21 mouse cellular contexts compared by ENCODE assay signal in the genomic region with DNA sequence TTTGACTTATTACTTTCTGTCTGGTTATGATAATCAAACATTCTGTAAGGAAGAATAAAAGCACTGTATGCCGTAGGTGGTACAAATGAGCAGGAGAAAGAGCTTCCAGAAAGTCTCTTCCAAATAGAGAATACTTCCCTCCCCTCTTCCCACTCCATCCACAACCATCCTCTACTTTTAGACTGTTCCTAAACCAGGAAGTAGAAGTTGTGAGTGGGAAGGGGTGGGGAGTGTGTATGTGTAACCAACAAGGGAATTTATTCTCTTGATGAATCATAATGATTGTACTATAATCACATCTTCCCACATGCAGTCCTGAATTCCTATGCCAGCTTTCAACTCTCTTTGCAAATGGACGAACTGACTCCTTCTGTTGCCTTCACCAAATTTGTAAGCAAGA.
DNase-seq lines count a peak whose midpoint lies in the region; ATAC-seq and TF ChIP-seq lines count a peak whose summit lies in the region.
"Had no signal": no experiment of that assay in that cellular context is flagged by ENCODE, and none has a peak within 500 bp of the region (broad histone marks: within the 10 kb centered on the region; RNA-seq: fewer than 3 reads in every experiment).

No protein-coding gene starts in this region.

- no peak for ATAC-seq in midbrain, embryonic 11.5 days (ENCODE audit: low FRiP score)
- no peak for ATAC-seq in midbrain, embryonic 13.5 days
- ATAC-seq: forebrain, embryonic 16.5 days; hindbrain, postnatal 0 days had no signal

- peak; percentile 2 for DNase-seq in midbrain, embryonic 11.5 days (ENCODE audit: low spot score, missing footprints)
- peak; percentile 30 to 70 for DNase-seq in layer of hippocampus, adult 2 months (ENCODE audit: low spot score in 2 of 2)
- peak; percentile 11 to 14 for DNase-seq in left cerebral cortex, adult 2 months (ENCODE audit: extremely low spot score in 1 of 2, low spot score in 2 of 2)
- DNase-seq in right cerebral cortex, postnatal 36 days (ENCODE audit: low spot score in 2 of 2): peak; percentile 34 to 70
- no peak for DNase-seq in heart, postnatal 14 days
- DNase-seq in lung, adult 18-20 months: no peak
- DNase-seq: adrenal gland, postnatal 10 days; cerebellum, postnatal 10 days; gastrocnemius, postnatal 25 days; kidney, adult 11 months; liver, embryonic 13.5 days had no signal

- no peaks in the 10 kb centered on the region for H3K36me3 ChIP-seq in midbrain, embryonic 11.5 days (ENCODE audit: control insufficient read depth, insufficient read depth, low read length)
- no peaks in the 10 kb centered on the region for H3K36me3 ChIP-seq in midbrain, embryonic 13.5 days
- H3K36me3 ChIP-seq: embryonic facial prominence, embryonic 13.5 days; hindbrain, embryonic 10.5 days; limb, embryonic 13.5 days; liver, embryonic 13.5 days; lung, embryonic 15.5 days; midbrain, embryonic 10.5 days had no signal

- no peaks in the 10 kb centered on the region for H3K27me3 ChIP-seq in midbrain, embryonic 11.5 days (ENCODE audit: control insufficient read depth, insufficient read depth, low read length)
- H3K27me3 ChIP-seq in midbrain, embryonic 13.5 days: no peaks in the 10 kb centered on the region
- H3K27me3 ChIP-seq: embryonic facial prominence, embryonic 13.5 days; limb, embryonic 13.5 days; liver, embryonic 13.5 days; lung, embryonic 15.5 days had no signal

- H3K4me3 ChIP-seq in midbrain, embryonic 11.5 days (ENCODE audit: low read depth, low read length): no peak overlapping the region
- no peak overlapping the region for H3K4me3 ChIP-seq in midbrain, embryonic 13.5 days (replicated peaks)
- no peak overlapping the region for H3K4me3 ChIP-seq in layer of hippocampus, adult 2 months
- no peak overlapping the region for H3K4me3 ChIP-seq in left cerebral cortex, adult 2 months
- H3K4me3 ChIP-seq: embryonic facial prominence, embryonic 13.5 days; hindbrain, embryonic 10.5 days; limb, embryonic 13.5 days; liver, embryonic 13.5 days; lung, embryonic 15.5 days; midbrain, embryonic 10.5 days had no signal

- intact Hi-C loops in left cerebral cortex, adult 2 months (cut with DNase I): loop anchor here (2.0 kb wide), 2 partner anchors 398 to 608 kb away; no protein-coding TSS in a partner anchor
- intact Hi-C loops in heart, postnatal 14 days (cut with DNase I): no loop called here

- 89% methylated on average over 2 of the region's 2 CpGs for WGBS in midbrain, embryonic 11.5 days
- 83% methylated on average over 2 of the region's 2 CpGs for WGBS in midbrain, embryonic 13.5 days

- H3K4me2 ChIP-seq in midbrain, embryonic 11.5 days: no peak overlapping the region
- no peak overlapping the region for H3K4me2 ChIP-seq in midbrain, embryonic 13.5 days (replicated peaks)
- H3K4me2 ChIP-seq: embryonic facial prominence, embryonic 13.5 days; limb, embryonic 13.5 days; liver, embryonic 13.5 days; lung, embryonic 15.5 days had no signal

- no peaks in the 10 kb centered on the region for H3K9me3 ChIP-seq in midbrain, embryonic 11.5 days (ENCODE audit: control insufficient read depth, low read length)
- no peaks in the 10 kb centered on the region for H3K9me3 ChIP-seq in midbrain, embryonic 13.5 days
- H3K9me3 ChIP-seq: embryonic facial prominence, embryonic 13.5 days; hindbrain, embryonic 10.5 days; limb, embryonic 13.5 days; liver, embryonic 13.5 days; lung, embryonic 15.5 days; midbrain, embryonic 10.5 days had no signal

- no peaks in the 10 kb centered on the region for H3K4me1 ChIP-seq in midbrain, embryonic 11.5 days (ENCODE audit: control insufficient read depth, insufficient read depth, low read length)
- H3K4me1 ChIP-seq in midbrain, embryonic 13.5 days (replicated peaks): no peaks in the 10 kb centered on the region
- H3K4me1 ChIP-seq: embryonic facial prominence, embryonic 13.5 days; hindbrain, embryonic 10.5 days; limb, embryonic 13.5 days; liver, embryonic 13.5 days; lung, embryonic 15.5 days; midbrain, embryonic 10.5 days had no signal

- no peak overlapping the region for H3K9ac ChIP-seq in midbrain, embryonic 11.5 days (ENCODE audit: low read length)
- no peak overlapping the region for H3K9ac ChIP-seq in midbrain, embryonic 13.5 days (replicated peaks)
- H3K9ac ChIP-seq: embryonic facial prominence, embryonic 13.5 days; limb, embryonic 13.5 days; liver, embryonic 13.5 days; lung, embryonic 15.5 days had no signal

- no peak for TF ChIP-seq CTCF in layer of hippocampus, adult 2 months (conservative IDR thresholded peaks at IDR 0.05)
- no peak for TF ChIP-seq CTCF in left cerebral cortex, adult 2 months (IDR thresholded peaks at IDR 0.05)

- H3K27ac ChIP-seq in midbrain, embryonic 11.5 days (ENCODE audit: low read depth, low read length): no peak overlapping the region
- H3K27ac ChIP-seq in midbrain, embryonic 13.5 days: no peak overlapping the region
- no peak overlapping the region for H3K27ac ChIP-seq in layer of hippocampus, adult 2 months
- H3K27ac ChIP-seq in left cerebral cortex, adult 2 months: no peak overlapping the region
- H3K27ac ChIP-seq: embryonic facial prominence, embryonic 13.5 days; hindbrain, embryonic 10.5 days; hindbrain, postnatal 0 days; limb, embryonic 13.5 days; liver, embryonic 13.5 days; lung, embryonic 15.5 days; macrophage; midbrain, embryonic 10.5 days; stomach, postnatal 0 days had no signal

Comparison
In these comparisons a context has a peak if more than half of its experiments do, and no peak if none do; other contexts are left out.
1. DNase-seq: peak in midbrain, embryonic 11.5 days (single experiment), layer of hippocampus, adult 2 months (2 of 2), left cerebral cortex, adult 2 months (2 of 2) and right cerebral cortex, postnatal 36 days (2 of 2); none in heart, postnatal 14 days (0 of 2) and lung, adult 18-20 months (0 of 2).